ENCODE assay signal across 8 mouse cellular contexts in genomic region chr14:47298408-47298792, GRCm38 (mm10). TPM values are rescaled to one million over a fixed set of nuclear protein-coding genes. Genes with fewer than 3 reads are reported as not detected.
DNase-seq lines count a peak whose midpoint lies in the region; ATAC-seq and TF ChIP-seq lines count a peak whose summit lies in the region.

No protein-coding gene starts in this region.

- no peak for DNase-seq in layer of hippocampus, adult 2 months (ENCODE audit: low spot score in 2 of 2)
- DNase-seq in layer of hippocampus, postnatal 14 days (ENCODE audit: low spot score in 2 of 2) = no peak
- DNase-seq in brain, embryonic 14.5 days (ENCODE audit: low read depth) = peak; percentile 75
- no peak for DNase-seq in T-cell, adult 2 months (ENCODE audit: low spot score)
- no peak for DNase-seq in right cerebral cortex, postnatal 36 days (ENCODE audit: low spot score in 2 of 2)

- peaks cover 32% of the 10 kb centered on the region for H3K4me1 ChIP-seq in hindbrain, embryonic 15.5 days (replicated peaks)
- H3K4me1 ChIP-seq in midbrain, embryonic 12.5 days = peaks cover 20% of the 10 kb centered on the region

- H3K36me3 ChIP-seq in hindbrain, embryonic 15.5 days = no peaks in the 10 kb centered on the region
- H3K36me3 ChIP-seq in midbrain, embryonic 12.5 days = peaks cover 14% of the 10 kb centered on the region; the same call in 1 of the 2 replicates

- peak; percentile 81 for ATAC-seq in hindbrain, embryonic 15.5 days (ENCODE audit: low FRiP score, low read depth)
- peak; percentile 85 for ATAC-seq in midbrain, embryonic 12.5 days (ENCODE audit: low FRiP score, low read depth)
- no peak for ATAC-seq in erythroid progenitor cell, adult 5-6 weeks (replicated peaks; ENCODE audit: low FRiP score, poor library complexity, severe bottlenecking)

- peak overlapping the region; percentile 68 for H3K4me2 ChIP-seq in hindbrain, embryonic 15.5 days
- peak overlapping the region; percentile 85 for H3K4me2 ChIP-seq in midbrain, embryonic 12.5 days (replicated peaks)

- no peaks in the 10 kb centered on the region for H3K9me3 ChIP-seq in hindbrain, embryonic 15.5 days
- H3K9me3 ChIP-seq in midbrain, embryonic 12.5 days = no peaks in the 10 kb centered on the region

- H3K27me3 ChIP-seq in hindbrain, embryonic 15.5 days = no peaks in the 10 kb centered on the region
- H3K27me3 ChIP-seq in midbrain, embryonic 12.5 days = no peaks in the 10 kb centered on the region

- under 1% methylated on average over 32 of the region's 38 CpGs for WGBS in hindbrain, embryonic 15.5 days
- 0% methylated on average over 33 of the region's 38 CpGs for WGBS in midbrain, embryonic 12.5 days

- H3K9ac ChIP-seq in hindbrain, embryonic 15.5 days = peak overlapping the region; percentile 96
- H3K9ac ChIP-seq in midbrain, embryonic 12.5 days (replicated peaks) = peak overlapping the region; percentile 98

- TF ChIP-seq POLR2A in brain, embryonic 14.5 days (IDR thresholded peaks at IDR 0.05; ENCODE audit: borderline replicate concordance, extremely low read depth, insufficient read depth, insufficient read length, poor library complexity, severe bottlenecking) = no peak

- TF ChIP-seq CTCF in layer of hippocampus, adult 2 months (conservative IDR thresholded peaks at IDR 0.05) = no peak
- no peak for TF ChIP-seq CTCF in brain, embryonic 14.5 days (IDR thresholded peaks at IDR 0.05; ENCODE audit: borderline replicate concordance, extremely low read depth, insufficient read depth, insufficient read length)

- peak overlapping the region; percentile 98 for H3K4me3 ChIP-seq in layer of hippocampus, adult 2 months
- peak overlapping the region; percentile 86 for H3K4me3 ChIP-seq in hindbrain, embryonic 15.5 days
- H3K4me3 ChIP-seq in midbrain, embryonic 12.5 days = peak overlapping the region; percentile 96

- peak overlapping the region; percentile 99 for H3K27ac ChIP-seq in layer of hippocampus, adult 2 months
- peak overlapping the region; percentile 99 for H3K27ac ChIP-seq in hindbrain, embryonic 15.5 days (replicated peaks)
- peak overlapping the region; percentile 99 for H3K27ac ChIP-seq in midbrain, embryonic 12.5 days (replicated peaks)

RNA-seq across cellular contexts. Expression of gene Mapk1ip1l, which starts 0.3 kb away (rescaled TPM):
- 10 to 100 TPM; 55.1 to 59.2 TPM for total RNA-seq in layer of hippocampus, adult 2 months (2021)
- 10 to 100 TPM; 69.2 to 71.0 TPM for total RNA-seq in layer of hippocampus, postnatal 14 days (2021)
- 49.8 and 60.3 TPM in 2 replicates for polyA plus RNA-seq in brain, embryonic 14.5 days (2012; rRNA removed)
- 43.2 and 47.6 TPM in 2 replicates for polyA plus RNA-seq in hindbrain, embryonic 15.5 days (2015; fragmentation: Nextera tagmentation; extraction: Ambion mirVana)
- polyA plus RNA-seq in midbrain, embryonic 12.5 days (2016; fragmentation: Nextera tagmentation; extraction: Ambion mirVana) = 79.9 and 88.8 TPM in 2 replicates
- total RNA-seq in erythroid progenitor cell, adult 5-6 weeks (2015; ENCODE audit: low replicate concordance) = 51.9 and 67.5 TPM in 2 replicates
- 43.9 and 56.0 TPM in 2 replicates for total RNA-seq in erythroid progenitor cell, adult 5-6 weeks (2017; ENCODE audit: low replicate concordance)

RNA-seq across cellular contexts. Expression of gene Socs4, which starts 21.7 kb away (rescaled TPM):
- 10 to 100 TPM; 11.1 to 11.8 TPM for total RNA-seq in layer of hippocampus, adult 2 months (2021)
- 10 to 100 TPM; 10.7 to 11.2 TPM for total RNA-seq in layer of hippocampus, postnatal 14 days (2021)
- polyA plus RNA-seq in brain, embryonic 14.5 days (2012; rRNA removed) = 6.7 and 9.9 TPM in 2 replicates
- 2.3 and 2.4 TPM in 2 replicates for polyA plus RNA-seq in hindbrain, embryonic 15.5 days (2015; fragmentation: Nextera tagmentation; extraction: Ambion mirVana)
- 4.3 and 4.9 TPM in 2 replicates for polyA plus RNA-seq in midbrain, embryonic 12.5 days (2016; fragmentation: Nextera tagmentation; extraction: Ambion mirVana)
- 43.2 and 66.7 TPM in 2 replicates for total RNA-seq in erythroid progenitor cell, adult 5-6 weeks (2015; ENCODE audit: low replicate concordance)
- 44.1 and 47.9 TPM in 2 replicates for total RNA-seq in erythroid progenitor cell, adult 5-6 weeks (2017; ENCODE audit: low replicate concordance)

RNA-seq across cellular contexts. Expression of gene Wdhd1, which starts 21.7 kb away (rescaled TPM):
- total RNA-seq in layer of hippocampus, adult 2 months (2021) = 1 to 10 TPM; 6.6 to 8.8 TPM
- 1 to 10 TPM; 5.2 to 6.9 TPM for total RNA-seq in layer of hippocampus, postnatal 14 days (2021)
- polyA plus RNA-seq in brain, embryonic 14.5 days (2012; rRNA removed) = 15.3 and 15.9 TPM in 2 replicates
- 13.4 and 15.6 TPM in 2 replicates for polyA plus RNA-seq in hindbrain, embryonic 15.5 days (2015; fragmentation: Nextera tagmentation; extraction: Ambion mirVana)
- polyA plus RNA-seq in midbrain, embryonic 12.5 days (2016; fragmentation: Nextera tagmentation; extraction: Ambion mirVana) = 41.6 and 42.3 TPM in 2 replicates
- 156 and 202 TPM in 2 replicates for total RNA-seq in erythroid progenitor cell, adult 5-6 weeks (2015; ENCODE audit: low replicate concordance)
- total RNA-seq in erythroid progenitor cell, adult 5-6 weeks (2017; ENCODE audit: low replicate concordance) = 329 and 332 TPM in 2 replicates

Comparison
In these comparisons a context has a peak if more than half of its experiments do, and no peak if none do; other contexts are left out.
1. RNA of gene Wdhd1, which starts 21.7 kb away (total RNA-seq): 156 to 332 TPM in erythroid progenitor cell, adult 5-6 weeks; 6.6 to 8.8 TPM in layer of hippocampus, adult 2 months and 5.2 to 6.9 TPM in layer of hippocampus, postnatal 14 days; every median in the first group is over 10 times any median in the second.
2. Peak in every context shown above with its lines, with median percentiles within 50 percentile points of each other: H3K27ac ChIP-seq and H3K4me3 ChIP-seq.